Mouse (Mus musculus) ZHBTc4 (cell line): Measurements from ENCODE around the gene Smpx.
A peak's percentile ranks its signal among the peaks of the same experiment; 100 is the strongest.

Experiments used
- DNase-seq: peaks from one replicate; pipeline ENCODE4 v3.0.0-alpha.2; 2011; ENCODE audit warnings: low read depth, low spot score

The Smpx gene

DNA sequence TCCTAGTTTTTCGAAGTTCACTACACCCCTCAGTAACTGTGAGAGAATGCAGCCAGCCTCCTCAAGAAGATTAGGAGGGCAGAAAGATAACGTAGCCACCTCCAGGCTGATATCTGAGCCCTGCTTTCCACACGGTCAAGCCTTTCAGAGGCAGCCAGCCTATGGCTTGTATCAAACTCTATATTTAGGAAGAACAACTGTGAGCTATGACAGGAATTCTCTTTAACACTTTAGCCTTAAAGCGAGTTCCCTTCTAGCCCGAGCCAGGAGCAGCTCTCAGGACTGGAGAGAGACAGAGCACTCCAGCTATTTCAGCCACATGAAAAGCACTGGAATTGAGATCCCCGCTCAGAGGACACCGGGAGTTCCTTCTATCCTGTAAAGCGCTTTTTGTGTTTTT, at the start of gene Smpx:
Gene Smpx, plus strand, starts transcription at position 49 of the 400 bp plus-strand sequence.
- DNase-seq: no peak

DNA sequence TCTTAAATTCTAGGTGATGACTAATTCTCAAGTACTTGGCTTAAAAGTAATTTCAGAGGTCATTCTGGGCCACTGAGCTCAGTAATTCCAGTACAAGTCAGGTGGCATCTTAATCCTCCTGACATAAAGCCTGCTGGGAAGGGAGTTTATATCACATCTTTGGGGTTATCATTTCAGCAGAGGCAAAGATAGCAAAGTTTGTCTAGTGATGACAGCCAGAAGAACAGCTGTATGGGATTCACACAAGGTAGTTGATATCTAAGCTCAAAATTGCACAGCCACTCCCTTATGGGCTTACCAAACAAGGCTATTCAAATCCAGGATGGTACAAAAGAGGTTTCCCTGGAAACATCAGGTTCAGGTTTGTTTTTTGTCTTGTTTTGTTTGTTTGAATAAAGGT, 43.7 kb upstream of the Smpx start:
- DNase-seq: no peak

DNA sequence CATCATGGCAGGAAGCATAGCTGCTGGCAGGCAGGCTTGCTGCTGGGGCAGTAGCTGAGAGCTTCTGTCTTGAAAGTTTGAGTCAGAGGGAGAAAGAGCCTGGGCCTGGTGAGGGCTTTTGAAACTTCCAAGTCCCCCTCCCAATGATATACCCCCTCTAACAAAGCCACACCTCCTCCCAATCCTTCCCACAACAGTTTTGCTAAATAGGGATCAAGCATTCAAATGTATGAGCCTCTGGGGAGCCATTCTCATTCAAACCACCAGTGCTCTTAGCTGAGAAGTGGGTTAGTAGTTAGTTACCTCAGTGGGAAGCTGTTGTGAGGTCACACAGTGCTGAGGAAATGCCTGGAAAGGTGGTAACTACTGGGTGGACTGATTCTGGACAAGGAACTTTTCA, 41.4 kb upstream of the Smpx start:
- peak; percentile 65 for DNase-seq

DNA sequence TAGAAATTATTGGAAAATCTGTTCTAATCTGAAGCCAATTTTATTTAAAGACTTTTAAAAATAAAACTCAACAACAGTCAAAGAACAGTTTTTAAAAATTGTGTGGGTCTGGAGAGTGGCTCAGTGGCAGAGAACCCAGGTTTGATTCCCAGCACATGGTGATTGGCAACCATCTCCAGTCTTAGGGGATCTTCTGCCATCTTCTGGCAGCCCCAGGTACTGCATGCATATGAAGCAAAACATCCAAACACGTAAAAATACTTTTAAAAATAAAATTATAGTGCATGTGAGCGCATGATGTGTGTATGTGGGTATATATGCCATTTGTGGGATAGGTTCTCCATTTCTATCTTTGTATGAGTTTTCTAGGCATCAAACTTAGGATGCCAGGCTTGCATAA, 26.9 kb upstream of the Smpx start:
- DNase-seq: peak; percentile 10

DNA sequence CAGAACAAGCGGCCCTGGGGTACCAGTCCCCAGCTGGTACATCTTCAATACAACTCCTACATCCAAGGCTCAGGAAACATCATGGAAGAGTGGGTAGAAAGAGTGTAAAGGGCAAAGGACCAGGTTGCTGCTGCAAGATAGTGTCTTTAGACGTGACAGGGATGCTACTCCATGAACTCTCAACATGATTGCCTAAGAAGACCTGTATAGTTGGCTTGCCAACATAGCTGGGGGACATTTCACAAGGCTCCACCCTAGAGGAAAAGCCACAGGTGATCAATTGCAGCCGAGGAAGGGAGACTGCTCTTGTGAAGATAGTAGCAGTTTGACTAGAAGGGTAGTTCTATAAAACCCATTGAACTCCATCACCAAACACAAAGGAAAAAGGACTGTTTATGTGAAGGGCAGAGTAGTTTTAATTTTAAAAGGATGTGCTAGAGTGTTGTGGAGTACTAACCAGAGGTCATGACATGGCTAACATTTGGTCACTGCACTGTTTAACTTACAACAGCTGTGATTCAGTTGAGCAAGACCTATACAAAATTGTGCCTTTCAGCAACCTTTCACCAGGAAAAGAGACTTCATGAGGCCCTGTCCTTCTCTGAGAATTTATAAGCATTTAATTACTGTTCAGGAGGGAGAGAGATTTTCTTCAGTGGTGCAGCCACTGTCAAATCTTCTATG, 23.9 kb upstream of the Smpx start:
- no peak for DNase-seq

DNA sequence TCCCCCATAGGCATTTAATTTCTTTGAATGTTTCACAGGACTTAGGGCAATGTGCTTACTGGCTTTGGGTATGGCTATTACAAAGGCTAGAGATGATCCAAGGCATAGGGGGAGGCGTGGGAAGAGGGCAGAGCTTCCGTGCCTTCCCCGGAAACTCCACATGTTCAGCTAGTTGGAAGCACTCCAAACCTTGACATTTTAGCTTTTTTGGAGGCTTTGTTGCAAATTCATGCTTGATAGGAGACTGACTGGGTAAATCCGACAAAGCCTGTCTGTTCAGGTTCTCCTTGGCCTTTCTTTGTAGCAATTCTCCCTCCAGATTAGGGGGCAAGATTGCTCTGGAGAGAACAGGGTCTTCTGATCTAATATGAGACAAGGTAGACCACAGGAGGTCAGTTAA, 7.5 kb upstream of the Smpx start:
- DNase-seq: no peak

DNA sequence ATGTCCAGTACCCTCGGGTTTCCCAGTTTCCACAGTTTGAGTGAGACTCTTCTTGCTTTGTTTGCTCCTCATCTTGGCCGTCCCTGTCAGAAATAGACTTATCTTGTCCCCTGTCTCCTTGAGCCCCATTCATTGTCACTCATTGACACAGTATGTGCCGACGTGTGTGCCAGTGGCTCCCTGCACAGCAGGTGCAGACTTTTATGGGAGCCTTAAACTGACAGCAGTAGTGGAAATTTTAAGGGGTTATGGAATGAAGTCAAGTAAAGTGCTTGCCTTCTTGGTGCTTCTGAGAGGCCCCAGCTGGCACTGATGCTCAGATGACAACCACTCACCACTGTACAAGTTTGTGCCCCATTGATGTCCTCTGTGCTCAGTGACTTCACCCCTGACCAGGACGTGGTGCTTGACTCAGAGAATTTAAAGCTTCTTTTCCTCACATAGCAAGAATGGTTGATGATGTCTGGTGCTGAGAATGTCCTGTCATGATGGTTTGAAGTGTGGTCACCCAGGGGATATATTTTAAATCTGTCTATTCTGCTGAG, 1.0 kb upstream of the Smpx start:
- DNase-seq: no peak

DNA sequence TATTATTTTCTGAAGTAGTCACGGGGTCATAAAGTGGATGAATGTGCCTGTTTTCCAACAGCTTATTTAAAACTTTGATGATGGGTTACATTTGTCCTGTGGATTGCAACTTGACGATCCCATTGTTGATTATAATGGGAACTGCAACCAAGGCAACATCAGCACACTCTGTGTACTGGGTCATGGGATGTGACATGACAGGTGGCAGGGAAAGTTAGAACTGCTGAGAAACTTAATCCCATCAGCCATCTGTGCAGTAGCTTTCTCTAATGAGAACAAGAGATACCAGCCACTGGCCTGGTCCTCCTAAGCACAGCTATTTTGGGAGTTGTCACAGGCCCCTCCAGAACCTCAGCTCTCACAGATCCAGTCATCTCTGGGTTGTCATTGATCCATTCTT, 8.5 kb downstream of the Smpx start:
- no peak for DNase-seq

DNA sequence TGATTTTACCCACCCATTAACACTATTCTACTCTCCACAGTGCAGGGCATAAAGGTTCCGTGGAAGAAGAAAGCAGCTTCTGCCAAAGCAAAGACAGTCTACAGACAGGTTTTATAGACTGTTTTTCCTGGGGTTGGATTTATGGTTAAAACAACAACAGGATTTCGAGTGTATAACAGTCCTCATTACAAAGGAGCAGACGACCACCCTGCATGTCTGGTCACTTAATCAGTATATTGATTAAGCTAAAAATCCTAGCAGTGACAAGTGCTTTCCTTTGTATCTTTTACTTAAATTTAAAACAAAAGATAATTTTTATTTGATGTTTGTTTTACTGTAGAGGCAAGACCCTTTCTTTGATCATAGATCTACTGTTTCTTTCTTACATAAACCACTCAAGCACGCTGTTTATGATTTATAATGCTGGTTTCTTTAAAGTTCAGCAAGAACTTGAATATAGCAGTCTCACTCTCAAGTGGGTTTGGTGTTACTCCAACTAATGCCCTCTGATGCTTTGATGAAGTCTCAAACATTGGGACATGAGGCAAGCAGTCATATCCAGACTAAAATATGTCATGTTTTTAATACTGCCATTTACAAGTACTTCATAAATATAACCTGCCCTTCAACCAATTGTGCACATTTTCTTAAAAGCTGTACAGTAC, 10.0 kb downstream of the Smpx start:
- DNase-seq: no peak

DNA sequence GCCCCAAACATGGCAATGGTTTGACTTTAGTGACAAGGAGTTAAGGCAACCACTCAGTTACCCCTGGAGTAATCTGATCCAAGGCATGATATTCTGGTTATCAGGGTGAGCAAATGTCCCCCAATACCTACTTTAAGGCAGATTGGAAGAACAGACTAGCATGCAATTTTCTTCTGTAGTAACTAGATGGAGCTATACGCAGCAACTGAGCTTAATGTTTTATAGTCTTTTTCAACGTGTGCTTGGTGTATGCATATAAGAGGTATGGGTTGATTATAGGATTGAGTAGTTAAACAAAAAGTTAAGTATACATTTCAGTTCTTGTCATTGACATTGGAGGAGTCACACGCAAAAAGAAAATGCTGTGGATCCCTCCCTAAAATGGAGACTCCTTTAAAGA, 21.2 kb downstream of the Smpx start:
- no peak for DNase-seq

DNA sequence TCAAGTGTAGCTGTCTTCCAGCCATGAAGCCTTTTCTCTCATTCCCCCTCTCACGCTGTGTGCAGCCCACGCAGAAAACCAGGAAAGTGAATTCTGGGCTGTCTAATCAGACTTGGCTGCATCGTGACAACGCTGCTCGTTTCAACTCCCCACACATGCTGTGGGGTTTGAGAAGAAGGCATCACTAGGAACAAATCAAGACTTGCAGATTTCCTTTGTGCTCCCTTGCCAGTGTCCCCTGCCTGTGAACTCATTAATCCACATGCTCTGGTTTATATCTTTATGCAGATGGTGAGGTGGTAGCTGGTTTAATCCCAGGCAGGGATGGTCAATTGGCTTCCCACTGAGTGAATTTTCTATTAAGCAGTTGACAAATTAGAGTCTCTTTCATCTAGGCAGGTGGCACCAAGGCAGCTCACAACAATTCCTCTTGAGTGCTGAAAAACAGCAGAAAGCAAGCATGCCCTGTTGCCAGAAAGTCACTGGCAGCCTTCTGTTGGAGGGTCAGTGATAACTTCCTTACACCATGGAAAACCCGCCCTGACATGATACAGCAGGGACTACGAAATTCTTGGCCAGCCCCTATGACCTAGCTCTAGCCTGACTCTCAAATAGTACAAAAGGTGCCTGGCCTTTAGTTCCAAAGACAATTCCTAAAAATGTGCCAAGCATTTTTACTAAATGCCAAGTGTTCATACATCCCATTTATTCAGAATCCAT, 32.1 kb downstream of the Smpx start:
- no peak for DNase-seq

DNA sequence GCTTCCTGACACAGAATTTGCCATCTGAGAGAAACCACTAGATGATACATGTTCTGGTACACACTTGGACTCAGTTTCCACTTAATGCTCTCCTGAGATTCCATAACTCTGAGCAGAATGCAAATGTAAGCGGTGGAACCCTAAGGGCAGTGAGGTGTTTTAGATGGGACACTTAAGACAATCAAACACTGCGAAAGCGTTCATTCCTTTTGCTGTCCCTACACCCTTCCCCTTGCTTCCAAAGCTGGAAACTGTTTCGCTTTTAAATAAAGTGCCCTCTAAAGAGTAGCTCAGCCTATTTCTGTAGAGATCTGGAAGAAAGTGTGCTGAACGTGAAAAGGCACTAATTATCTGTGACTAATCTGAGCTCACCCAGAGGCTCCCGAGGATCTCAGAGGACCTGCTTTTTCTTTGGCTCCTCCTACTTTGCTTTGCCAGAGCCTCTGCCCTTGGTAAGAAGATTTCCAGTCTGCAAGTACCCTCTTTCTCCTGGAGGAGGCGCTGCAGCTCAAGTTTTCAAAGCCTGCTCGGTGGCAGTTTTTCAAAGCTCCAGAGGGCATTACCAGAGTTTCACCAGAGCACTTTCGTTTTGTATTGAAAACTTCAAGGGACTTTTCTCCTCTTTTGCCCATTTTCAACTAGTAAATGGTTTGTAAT, 33.1 kb downstream of the Smpx start:
- DNase-seq: peak; percentile 80

DNA sequence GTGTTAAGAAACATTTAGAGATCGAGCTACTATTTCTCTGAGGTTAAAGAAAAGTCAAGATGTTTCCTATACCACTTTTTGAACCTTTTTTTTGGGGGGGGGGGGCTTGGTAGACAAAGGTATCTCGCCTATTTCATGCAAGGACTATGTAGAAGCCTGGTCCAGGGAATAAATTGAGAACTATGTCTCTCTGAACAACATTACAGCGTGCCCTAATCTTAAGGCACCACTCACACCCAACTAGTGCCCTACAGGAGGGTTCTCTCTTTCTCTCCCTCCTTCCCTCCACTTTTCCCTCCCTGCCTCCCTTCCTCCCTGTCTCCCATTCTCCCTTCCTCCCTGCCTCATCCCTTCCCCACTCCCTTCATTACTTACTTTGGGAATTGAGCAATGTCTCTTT, 33.6 kb downstream of the Smpx start:
- DNase-seq: no peak

DNA sequence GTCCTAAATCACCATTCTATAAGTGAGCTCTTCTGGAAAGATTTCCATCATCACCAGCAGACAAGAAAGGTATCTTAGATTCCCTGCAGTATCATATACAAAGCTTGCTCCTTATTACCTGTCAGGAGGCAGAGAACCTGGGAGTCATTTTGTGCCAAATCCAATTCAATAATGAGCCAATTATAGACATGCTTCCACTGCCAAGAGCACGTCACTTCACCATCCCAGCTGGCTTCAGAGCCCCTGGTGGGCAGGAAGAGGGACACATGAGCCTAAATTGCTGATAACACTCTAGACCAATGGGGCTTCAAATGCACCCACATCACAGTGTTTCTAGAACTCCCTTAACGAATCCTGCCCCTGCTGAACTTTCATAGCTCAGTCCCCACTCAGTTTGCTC, 35.1 kb downstream of the Smpx start:
- DNase-seq: no peak

DNA sequence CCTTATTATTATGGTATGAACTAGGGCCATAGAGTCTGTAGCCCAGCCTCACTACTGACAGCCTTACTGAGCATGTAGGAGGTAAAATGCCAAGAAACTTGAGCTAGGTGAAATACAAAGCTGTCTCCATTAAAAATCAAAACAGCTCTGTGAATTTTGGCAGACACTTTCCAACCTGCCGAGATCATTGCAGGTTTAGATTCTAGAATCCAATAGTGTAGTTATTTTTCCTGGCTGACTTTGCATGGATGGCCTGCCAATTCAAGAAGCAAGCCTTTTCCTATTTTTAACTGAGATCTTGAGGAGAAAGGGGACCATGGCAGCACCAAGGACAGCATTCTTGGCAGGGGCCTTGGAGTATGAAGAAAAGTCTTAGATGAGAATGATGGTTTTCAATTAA, 35.6 kb downstream of the Smpx start:
- no peak for DNase-seq

DNA sequence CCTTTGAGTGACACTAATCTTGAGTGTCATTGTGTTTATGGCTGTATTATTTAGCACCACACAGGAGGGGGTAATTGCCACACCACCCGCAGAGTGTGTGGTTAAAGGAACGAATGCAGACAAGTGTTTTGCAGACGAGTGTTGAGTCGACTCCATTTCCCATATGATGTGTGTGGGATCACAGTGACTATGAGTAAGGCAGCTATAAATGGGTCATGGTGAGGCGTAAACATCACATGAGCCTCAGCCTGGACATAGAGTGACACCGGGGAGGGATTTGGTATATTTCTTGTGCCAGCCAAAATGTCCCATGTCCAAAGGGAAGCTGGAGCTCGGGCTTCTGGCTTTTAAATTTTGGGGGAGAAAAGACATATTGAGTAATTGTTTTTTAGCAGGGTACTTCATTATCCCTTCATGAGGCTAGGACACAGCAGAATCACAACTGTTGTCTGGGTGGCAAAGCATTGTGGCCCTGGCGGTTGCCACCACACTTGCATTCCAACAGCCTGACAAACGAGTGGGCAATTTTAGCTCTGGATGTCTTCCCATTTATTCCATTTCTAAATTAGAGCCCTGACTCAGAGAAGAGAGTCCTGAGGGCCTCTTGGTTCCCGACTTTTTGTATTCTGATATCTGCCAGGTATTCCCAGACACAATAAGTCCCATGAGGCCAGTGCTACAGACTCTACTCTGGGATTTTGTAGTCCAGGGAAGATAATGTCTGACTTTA, 49.3 kb downstream of the Smpx start:
- no peak for DNase-seq

DNA sequence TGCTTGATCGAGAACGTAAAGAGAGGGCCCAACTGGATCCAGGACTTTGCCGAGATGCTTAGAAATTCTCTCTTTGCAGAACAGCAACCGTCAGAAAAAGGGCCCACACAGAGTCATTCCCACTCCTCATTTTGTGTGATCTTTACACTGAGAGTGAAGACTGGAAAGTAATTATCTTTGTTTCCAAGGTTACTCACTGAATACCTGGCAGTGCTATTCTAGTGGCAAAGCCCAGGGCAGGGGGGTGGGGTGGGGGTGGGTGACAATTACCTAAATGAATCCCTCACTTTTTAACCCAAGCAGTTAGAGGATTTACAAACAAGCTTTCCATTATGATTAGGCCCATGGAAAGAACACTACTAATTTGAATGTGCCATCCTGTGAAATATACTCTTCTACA, 55.8 kb downstream of the Smpx start:
- no peak for DNase-seq

DNA sequence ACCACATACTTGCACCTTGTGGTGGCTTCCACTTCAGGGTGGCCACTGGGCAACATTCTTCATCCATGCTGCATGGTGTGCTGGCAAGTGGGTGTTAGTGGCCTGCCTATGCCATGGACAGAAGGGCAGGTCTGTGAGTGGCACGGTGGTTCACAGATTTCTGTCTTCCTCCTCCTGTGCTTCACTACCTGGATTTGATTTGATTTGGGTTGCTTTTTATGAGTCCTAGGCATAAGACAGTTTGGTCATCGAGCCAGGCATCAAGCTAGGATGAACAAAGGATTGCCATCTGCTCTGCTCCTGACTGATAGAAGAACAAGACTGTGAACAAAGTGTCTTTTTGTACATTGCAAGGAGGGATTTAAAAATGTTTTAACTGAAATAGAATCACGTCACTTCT, 63.8 kb downstream of the Smpx start:
- no peak for DNase-seq

DNA sequence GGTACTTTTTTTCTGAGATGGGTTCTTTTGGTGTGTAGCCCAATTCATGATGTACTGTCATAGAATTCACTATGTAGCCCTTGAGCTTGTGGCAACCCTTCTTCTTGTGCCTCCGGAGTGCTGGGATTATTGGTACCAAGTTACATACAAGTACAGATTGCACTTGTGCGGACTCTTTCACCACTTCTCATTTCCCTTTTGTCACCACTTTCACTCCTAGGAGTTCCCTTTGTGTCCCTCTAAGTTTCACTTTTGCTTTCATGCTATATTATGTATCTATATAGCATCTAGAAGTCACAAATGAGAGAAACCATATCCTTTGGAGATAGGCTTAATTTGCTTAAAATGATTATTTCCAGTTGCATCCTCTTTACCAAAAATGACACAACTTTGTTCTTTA, 103.0 kb downstream of the Smpx start:
- DNase-seq: no peak
